Mouse (Mus musculus): ENCODE data around the gene Gns.

DNA sequence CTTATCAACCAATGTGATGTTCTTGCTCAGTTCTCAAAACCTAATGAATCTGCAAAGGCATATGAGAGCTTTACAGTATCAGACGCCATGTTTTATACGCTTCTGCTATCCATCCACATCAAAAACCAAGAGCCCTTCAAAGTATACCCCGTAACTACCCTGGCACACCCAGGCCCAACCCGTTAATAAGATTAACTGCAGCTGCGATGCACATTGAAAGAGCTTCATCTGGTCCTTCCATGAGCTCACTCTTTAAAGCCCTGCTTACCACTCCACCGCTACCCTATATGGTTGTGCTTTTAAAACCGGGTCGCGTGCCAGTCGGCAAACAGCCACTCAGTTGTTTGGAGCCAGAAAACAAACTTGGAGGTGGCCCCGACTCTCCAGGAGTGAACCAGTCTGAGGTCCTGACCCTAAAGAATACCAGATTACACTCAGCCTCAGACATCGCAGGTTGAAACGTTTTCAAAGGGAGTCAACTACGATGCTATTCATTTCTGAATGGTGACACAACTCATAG is 60.7 kb downstream of the Gns start:
- TF ChIP-seq MYOG (IDR thresholded peaks at IDR 0.05; ENCODE audit: control insufficient read depth, extremely low read depth, insufficient read length) (no peak), CTCF (IDR thresholded peaks at IDR 0.05; ENCODE audit: control insufficient read depth, insufficient read depth, insufficient read length) (no peak), CEBPB (IDR thresholded peaks at IDR 0.05; ENCODE audit: low read depth) (no peak)
